Mouse (Mus musculus) adrenal gland, adult 2 months (tissue): ENCODE data around the gene Zfp941. TPM values are rescaled to one million over a fixed set of nuclear protein-coding genes. Genes with fewer than 3 reads are reported as not detected.
"Not testable (repeated sequence)": the region's sequence is repeated elsewhere in the genome, so short reads cannot be mapped to it uniquely, and the experiment has no call there.

Source experiments
- DNase-seq: peaks from one replicate; pipeline ENCODE4 v3.0.0; 2021
- polyA plus RNA-seq: library from polyadenylated mRNA; depleted of rRNA; stranded (reverse); fragments of >200 nt; gene quantifications from 2 replicates; pipeline ENCODE4 v1.2.3, GENCODE M21; 2012; rRNA removed
- total RNA-seq, 2 experiments: library from RNA; stranded (reverse); gene quantifications; 2 replicates each; pipeline ENCODE4 v1.2.3; 2021

Gene Zfp941
- total and polyA plus RNA-seq, 3 experiments: 0.08 to 5.3 (median 2.2) TPM

GRCm38 (mm10) chr7:140780548-140780947 lies 41.4 kb downstream of the Zfp941 start:
- DNase-seq: no peak

GRCm38 (mm10) chr7:140765888-140766739 lies 55.9 kb downstream of the Zfp941 start:
- DNase-seq: no peak

GRCm38 (mm10) chr7:140765391-140765790 lies 56.6 kb downstream of the Zfp941 start:
- DNase-seq: not testable (repeated sequence)

- peak; percentile 49 for DNase-seq
Measured at GRCm38 (mm10) chr7:140763447-140764020, 58.4 kb downstream of the Zfp941 start, which contains the start of gene Cyp2e1. Cyp2e1 (plus strand) TSS chr7:140763739.

- DNase-seq: no peak
Measured at GRCm38 (mm10) chr7:140760647-140761046, 61.3 kb downstream of the Zfp941 start.

Other genes with a start within 250 kb of the Zfp941 start
- not detected for gene Olfr46, start 220.9 kb downstream of the Zfp941 start, total RNA-seq
- not detected in 2 replicates for gene Olfr46, start 220.9 kb downstream of the Zfp941 start, polyA plus RNA-seq
- gene Olfr61, start 193.2 kb downstream of the Zfp941 start, total RNA-seq: not detected
- gene Olfr61, start 193.2 kb downstream of the Zfp941 start, polyA plus RNA-seq: not detected in 2 replicates
- not detected for gene Olfr53, start 175.7 kb downstream of the Zfp941 start, total RNA-seq
- not detected in 2 replicates for gene Olfr53, start 175.7 kb downstream of the Zfp941 start, polyA plus RNA-seq
- under 1 TPM in 1 of 2 experiments, not detected in 1; 0.03 TPM for gene Olfr539, start 162.2 kb downstream of the Zfp941 start, total RNA-seq
- gene Olfr539, start 162.2 kb downstream of the Zfp941 start, polyA plus RNA-seq: not detected in 2 replicates
- not detected for gene Olfr45, start 140.2 kb downstream of the Zfp941 start, total RNA-seq
- not detected in 2 replicates for gene Olfr45, start 140.2 kb downstream of the Zfp941 start, polyA plus RNA-seq
- gene Olfr541, start 124.9 kb downstream of the Zfp941 start, total RNA-seq: not detected
- not detected in 2 replicates for gene Olfr541, start 124.9 kb downstream of the Zfp941 start, polyA plus RNA-seq
- gene Cyp2e1, start 58.4 kb downstream of the Zfp941 start, total RNA-seq: 1,000 to 10,000 TPM in 1 of 2 experiments, 100 to 1,000 TPM in 1; 264 to 1,313 TPM
- 19.3 and 45.7 TPM in 2 replicates for gene Cyp2e1, start 58.4 kb downstream of the Zfp941 start, polyA plus RNA-seq
- not detected for gene Syce1, start 34.3 kb downstream of the Zfp941 start, total RNA-seq
- not detected in 2 replicates for gene Syce1, start 34.3 kb downstream of the Zfp941 start, polyA plus RNA-seq
- gene Urah, start 12.8 kb upstream of the Zfp941 start, total RNA-seq: 1 to 10 TPM in 1 of 2 experiments, not detected in 1; 1.7 TPM
- 0.98 and 3.1 TPM in 2 replicates for gene Urah, start 12.8 kb upstream of the Zfp941 start, polyA plus RNA-seq
- not detected for gene Scgb1c1, start 23.4 kb upstream of the Zfp941 start, total RNA-seq
- not detected in 2 replicates for gene Scgb1c1, start 23.4 kb upstream of the Zfp941 start, polyA plus RNA-seq
- gene Odf3, start 25.6 kb upstream of the Zfp941 start, total RNA-seq: under 1 TPM in 1 of 2 experiments, not detected in 1; 0.26 TPM
- gene Odf3, start 25.6 kb upstream of the Zfp941 start, polyA plus RNA-seq: 3.0 and 4.4 TPM in 2 replicates
- not detected for gene Gm45785, start 34.2 kb upstream of the Zfp941 start, total RNA-seq
- 0.44 and 0.46 TPM in 2 replicates for gene Gm45785, start 34.2 kb upstream of the Zfp941 start, polyA plus RNA-seq
- 10 to 100 TPM; 60.4 to 66.4 TPM for gene Ric8a, start 34.8 kb upstream of the Zfp941 start, total RNA-seq
- gene Ric8a, start 34.8 kb upstream of the Zfp941 start, polyA plus RNA-seq: 93.7 and 102 TPM in 2 replicates
- gene Bet1l, start 35.4 kb upstream of the Zfp941 start, total RNA-seq: 10 to 100 TPM; 32.0 to 34.7 TPM
- gene Bet1l, start 35.4 kb upstream of the Zfp941 start, polyA plus RNA-seq: 18.0 and 20.2 TPM in 2 replicates
- gene Psmd13, start 59.8 kb upstream of the Zfp941 start, total RNA-seq: 100 to 1,000 TPM; 104 to 122 TPM
- 37.4 and 46.4 TPM in 2 replicates for gene Psmd13, start 59.8 kb upstream of the Zfp941 start, polyA plus RNA-seq
- gene Sirt3, start 60.1 kb upstream of the Zfp941 start, total RNA-seq: 10 to 100 TPM; 28.3 to 35.6 TPM
- 41.2 and 47.4 TPM in 2 replicates for gene Sirt3, start 60.1 kb upstream of the Zfp941 start, polyA plus RNA-seq
- gene Cox8b, start 78.3 kb upstream of the Zfp941 start, total RNA-seq: 1,000 to 10,000 TPM; 1,499 to 1,761 TPM
- 454 and 875 TPM in 2 replicates for gene Cox8b, start 78.3 kb upstream of the Zfp941 start, polyA plus RNA-seq
- 1 to 10 TPM; 1.0 to 2.0 TPM for gene Nlrp6, start 98.7 kb upstream of the Zfp941 start, total RNA-seq
- gene Nlrp6, start 98.7 kb upstream of the Zfp941 start, polyA plus RNA-seq: 0.62 and 1.2 TPM in 2 replicates
- 10 to 100 TPM; 26.5 to 48.7 TPM for gene Pgghg, start 119.2 kb upstream of the Zfp941 start, total RNA-seq
- 56.0 and 59.0 TPM in 2 replicates for gene Pgghg, start 119.2 kb upstream of the Zfp941 start, polyA plus RNA-seq
- gene Ifitm5, start 128.1 kb upstream of the Zfp941 start, total RNA-seq: 1 to 10 TPM in 1 of 2 experiments, under 1 TPM in 1; 0.78 to 1.3 TPM
- gene Ifitm5, start 128.1 kb upstream of the Zfp941 start, polyA plus RNA-seq: 1.2 and 2.7 TPM in 2 replicates
- gene Gm45717, start 133.8 kb upstream of the Zfp941 start, total RNA-seq: not detected
- not detected in 2 replicates for gene Gm45717, start 133.8 kb upstream of the Zfp941 start, polyA plus RNA-seq
- 100 to 1,000 TPM; 504 to 654 TPM for gene Ifitm2, start 133.8 kb upstream of the Zfp941 start, total RNA-seq
- 947 and 952 TPM in 2 replicates for gene Ifitm2, start 133.8 kb upstream of the Zfp941 start, polyA plus RNA-seq
- 10 to 100 TPM in 1 of 2 experiments, 1 to 10 TPM in 1; 7.6 to 14.6 TPM for gene Ifitm1, start 145.0 kb upstream of the Zfp941 start, total RNA-seq
- gene Ifitm1, start 145.0 kb upstream of the Zfp941 start, polyA plus RNA-seq: 23.9 and 29.4 TPM in 2 replicates
- 100 to 1,000 TPM; 102 to 148 TPM for gene Ifitm3, start 188.6 kb upstream of the Zfp941 start, total RNA-seq
- gene Ifitm3, start 188.6 kb upstream of the Zfp941 start, polyA plus RNA-seq: 140 and 146 TPM in 2 replicates
- gene Ifitm6, start 195.7 kb upstream of the Zfp941 start, total RNA-seq: under 1 TPM in 1 of 2 experiments, not detected in 1; 0.93 TPM
- gene Ifitm6, start 195.7 kb upstream of the Zfp941 start, polyA plus RNA-seq: 0.39 and 1.2 TPM in 2 replicates
- gene Gm17387, start 207.0 kb upstream of the Zfp941 start, total RNA-seq: not detected
- not detected in 2 replicates for gene Gm17387, start 207.0 kb upstream of the Zfp941 start, polyA plus RNA-seq
- 1 to 10 TPM; 1.4 to 3.0 TPM for gene B4galnt4, start 238.9 kb upstream of the Zfp941 start, total RNA-seq
- 1.7 and 5.1 TPM in 2 replicates for gene B4galnt4, start 238.9 kb upstream of the Zfp941 start, polyA plus RNA-seq